Mouse (Mus musculus) splenic B cell, adult 2 months (primary cell): ENCODE measurements around the gene Angptl8.
"Not testable (repeated sequence)": the region's sequence is repeated elsewhere in the genome, so short reads cannot be mapped to it uniquely, and the experiment has no call there.

Source experiments
- DNase-seq: peaks from one replicate; pipeline ENCODE4 v3.0.0-alpha.2; 2011; ENCODE audit warnings: low read depth, low spot score
- H3K27me3 ChIP-seq: 2 replicates; pipeline ENCODE4 v1.6.1; 2012; ENCODE audit warnings: mild to moderate bottlenecking, low read length, moderate library complexity, mixed read lengths; ENCODE audit not compliant: control insufficient read depth, poor library complexity, insufficient read depth, severe bottlenecking
- H3K36me3 ChIP-seq: 2 replicates; pipeline ENCODE4 v1.6.1; 2012; ENCODE audit warnings: mild to moderate bottlenecking, low read length, moderate library complexity, mixed read lengths; ENCODE audit not compliant: control insufficient read depth, poor library complexity, insufficient read depth, severe bottlenecking

Angptl8 gene

DNA sequence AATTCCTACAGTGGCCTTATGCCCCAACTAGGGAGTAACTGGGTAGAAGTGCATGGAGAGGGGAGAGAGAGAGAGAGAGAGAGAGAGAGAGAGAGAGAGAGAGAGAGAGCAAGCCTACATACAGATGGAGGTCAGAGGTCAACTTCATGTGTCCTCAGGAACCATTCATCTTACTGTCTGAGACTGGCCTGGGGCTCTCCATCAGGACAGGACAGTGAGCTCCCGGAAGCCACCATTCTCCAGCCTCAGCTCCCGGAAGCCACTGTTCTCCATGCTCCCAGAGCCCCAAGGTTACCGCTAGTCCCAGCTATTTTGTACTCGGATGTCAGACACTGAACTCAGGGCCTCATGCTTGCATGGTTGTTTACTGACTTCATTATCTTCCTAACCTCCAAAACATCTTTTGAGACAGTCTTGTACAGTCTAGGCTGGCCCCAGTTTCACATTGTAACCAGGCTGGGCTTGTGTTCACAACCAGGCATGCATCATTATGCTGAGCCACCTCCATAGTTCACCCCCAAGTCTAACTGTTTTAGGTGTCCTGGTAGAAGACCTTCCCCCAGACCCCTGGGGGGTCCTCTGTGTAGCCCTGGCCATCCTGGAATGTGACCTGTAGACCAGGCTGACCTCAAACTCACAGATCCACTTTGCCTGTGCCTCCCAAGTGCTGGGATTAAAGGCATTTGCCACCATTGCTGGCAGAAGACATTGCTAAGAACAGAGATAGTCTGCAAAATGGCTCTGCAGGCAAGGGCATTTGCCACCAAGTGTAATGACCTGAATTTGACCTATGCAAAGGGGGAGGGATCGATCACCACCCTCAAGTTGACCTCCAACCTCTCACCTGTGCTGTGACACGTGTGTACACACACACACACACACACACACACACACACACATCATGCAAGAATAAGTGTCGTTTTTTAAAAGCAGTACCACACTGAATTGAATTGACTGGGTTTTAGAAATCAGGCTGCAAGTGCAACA is 14.7 kb downstream of the Angptl8 start:
- no peaks in the 10 kb centered on the region for H3K36me3 ChIP-seq
- no peak for DNase-seq
- H3K27me3 ChIP-seq: no peaks in the 10 kb centered on the region

DNA sequence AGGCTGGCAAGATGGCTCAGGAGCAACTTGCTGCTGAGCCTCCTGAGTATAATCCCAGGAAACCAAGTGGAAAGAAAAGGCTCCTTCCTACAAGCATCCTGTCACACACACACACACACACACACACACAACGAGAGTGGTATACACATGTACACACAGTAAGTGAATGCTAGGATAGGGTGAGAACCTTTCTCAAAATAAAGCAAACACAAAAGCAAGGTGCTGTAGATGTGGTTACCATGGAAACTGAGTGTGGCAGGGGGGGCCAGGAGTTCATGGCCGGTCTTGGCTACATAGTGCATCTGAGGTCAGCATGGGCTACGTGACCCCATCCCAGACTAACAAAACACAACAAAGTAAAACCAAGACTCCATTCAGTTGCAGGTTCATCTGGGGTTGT is 15.8 kb downstream of the Angptl8 start:
- DNase-seq: no peak
- H3K36me3 ChIP-seq: no peaks in the 10 kb centered on the region
- no peaks in the 10 kb centered on the region for H3K27me3 ChIP-seq

DNA sequence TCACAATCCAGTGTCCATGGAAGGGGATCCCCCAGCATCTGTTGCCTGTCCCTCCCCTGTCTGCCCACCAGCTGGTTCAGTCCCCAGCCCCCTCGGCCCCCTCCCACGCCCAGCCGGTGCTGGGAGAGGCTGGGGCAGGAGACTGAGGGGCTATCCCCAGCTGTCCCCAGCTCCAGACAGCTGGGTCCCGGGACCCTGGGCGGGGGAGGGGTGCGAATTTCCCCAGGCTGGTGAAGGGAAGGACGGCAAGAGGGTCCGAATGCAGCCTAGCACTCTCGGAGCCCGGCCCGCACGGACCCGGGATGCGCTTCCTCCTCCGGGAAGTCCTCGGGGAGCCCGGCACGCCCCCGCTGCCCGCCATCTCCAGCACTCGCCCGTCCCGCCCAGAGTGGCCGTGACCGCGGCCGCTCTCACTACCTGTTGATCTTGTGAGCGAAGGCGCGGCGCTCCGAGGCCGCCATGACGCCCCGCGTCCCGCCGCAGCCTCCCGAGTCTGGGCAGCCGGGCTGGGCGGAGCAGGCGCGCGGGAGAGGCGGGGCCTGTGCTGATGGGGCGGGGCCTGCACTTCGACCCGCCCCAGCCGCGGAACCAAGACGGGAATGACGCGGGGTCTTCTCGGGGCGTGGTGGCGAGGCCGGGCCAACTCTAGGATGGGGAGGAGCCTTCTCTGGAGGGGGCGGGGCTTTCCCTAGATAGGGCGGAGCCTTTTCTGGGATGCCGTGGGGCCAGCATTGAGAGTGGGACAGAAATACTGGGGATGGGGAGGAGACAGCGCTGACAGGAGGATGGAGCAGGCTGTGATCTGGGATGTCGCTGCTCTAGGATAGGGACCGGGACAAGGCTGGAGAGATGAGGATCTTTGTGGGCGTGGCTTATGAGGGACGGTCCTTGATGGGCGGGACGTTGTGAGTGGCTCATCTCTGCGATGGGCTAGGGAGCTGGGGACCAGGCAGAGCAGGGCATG is 17.1 kb downstream of the Angptl8 start, which contains the start of gene Dock6:
Dock6 (minus strand) TSS at position 508 of the 964 bp plus-strand sequence.
- H3K36me3 ChIP-seq: no peaks in the 10 kb centered on the region
- DNase-seq: peak; percentile 82

DNA sequence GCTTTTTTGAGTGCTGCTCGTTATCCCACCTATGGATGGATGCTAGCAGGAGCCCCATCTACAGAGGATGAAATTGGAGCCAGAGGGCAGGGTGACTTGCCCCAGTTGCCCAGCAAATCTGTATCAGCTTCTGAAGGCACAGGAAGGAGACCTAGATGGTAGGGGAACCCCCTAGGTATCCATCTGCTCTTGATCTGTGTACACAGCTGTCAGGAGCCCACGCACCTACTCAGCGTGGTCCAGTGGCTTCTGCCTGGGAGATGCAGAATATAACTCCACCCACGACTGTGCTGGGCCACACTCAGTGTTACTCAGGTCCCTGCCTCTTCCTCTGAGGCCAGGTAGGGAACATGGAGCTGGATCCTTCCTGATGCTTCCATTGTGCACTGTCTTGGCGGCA is 18.7 kb downstream of the Angptl8 start:
- DNase-seq: no peak
- no peaks in the 10 kb centered on the region for H3K27me3 ChIP-seq
- no peaks in the 10 kb centered on the region for H3K36me3 ChIP-seq

More for the DNA sequence above, 17.1 kb downstream of the Angptl8 start, which contains the start of gene Dock6:
- no peaks in the 10 kb centered on the region for H3K27me3 ChIP-seq

DNA sequence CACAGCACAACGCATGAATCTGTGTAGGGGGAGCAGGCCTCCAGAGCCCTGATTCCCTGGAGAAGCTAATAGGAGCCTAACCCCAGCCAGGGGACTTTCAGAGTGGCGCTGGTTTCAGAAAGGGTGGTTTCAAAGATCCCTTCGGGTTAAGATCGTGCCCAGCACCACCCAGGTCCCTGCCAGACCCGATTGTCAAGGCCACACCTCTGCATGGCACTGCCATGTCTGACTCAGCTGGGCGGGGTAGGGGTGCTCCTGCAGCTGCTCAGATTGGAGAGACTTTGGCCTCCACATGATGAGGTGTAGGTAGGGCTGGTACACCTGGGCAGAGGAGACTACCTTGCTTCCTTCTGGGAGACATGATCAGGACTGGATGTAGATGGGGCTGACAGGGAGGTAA is 19.6 kb downstream of the Angptl8 start:
- no peaks in the 10 kb centered on the region for H3K27me3 ChIP-seq
- H3K36me3 ChIP-seq: no peaks in the 10 kb centered on the region
- DNase-seq: no peak

DNA sequence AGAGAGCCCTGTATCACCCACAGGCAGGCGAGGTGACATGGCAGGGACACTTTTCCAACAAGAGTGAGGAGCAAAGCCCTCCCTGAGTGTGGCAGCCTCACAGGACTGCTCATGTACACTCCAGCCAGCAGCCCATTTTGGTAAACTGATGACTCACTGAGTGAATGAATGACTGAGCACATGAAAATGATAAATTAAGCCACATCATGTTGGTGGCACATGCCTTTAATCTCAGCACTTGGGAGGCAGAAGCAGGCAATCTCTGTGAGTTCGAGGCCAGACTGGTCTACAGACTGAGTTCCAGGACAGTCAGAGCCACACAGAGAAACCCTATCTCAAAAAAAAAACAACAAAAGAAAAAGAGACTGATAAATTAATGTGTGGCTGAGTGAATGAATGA is 22.2 kb downstream of the Angptl8 start:
- DNase-seq: no peak
- no peaks in the 10 kb centered on the region for H3K36me3 ChIP-seq
- H3K27me3 ChIP-seq: no peaks in the 10 kb centered on the region

DNA sequence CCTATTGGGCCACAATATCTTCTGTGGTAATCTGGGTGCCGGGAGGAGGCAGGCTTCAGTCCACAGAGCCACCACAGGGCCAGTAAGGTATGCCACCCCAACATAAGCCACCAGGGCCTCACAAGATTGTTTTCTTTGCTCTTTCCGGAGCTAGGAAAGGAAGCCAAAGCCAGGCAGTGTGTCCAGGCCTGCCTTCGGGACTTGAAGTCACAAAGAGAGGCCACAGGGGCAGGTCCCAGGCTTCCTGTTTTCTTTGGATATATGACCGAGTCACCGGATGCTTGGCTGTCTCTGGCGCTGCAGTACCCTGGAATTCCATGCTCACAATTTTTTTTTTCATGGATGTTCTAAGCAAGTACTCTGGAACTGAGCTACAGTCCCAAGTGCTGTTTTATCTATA is 22.8 kb downstream of the Angptl8 start:
- no peaks in the 10 kb centered on the region for H3K27me3 ChIP-seq
- no peak for DNase-seq
- H3K36me3 ChIP-seq: no peaks in the 10 kb centered on the region

DNA sequence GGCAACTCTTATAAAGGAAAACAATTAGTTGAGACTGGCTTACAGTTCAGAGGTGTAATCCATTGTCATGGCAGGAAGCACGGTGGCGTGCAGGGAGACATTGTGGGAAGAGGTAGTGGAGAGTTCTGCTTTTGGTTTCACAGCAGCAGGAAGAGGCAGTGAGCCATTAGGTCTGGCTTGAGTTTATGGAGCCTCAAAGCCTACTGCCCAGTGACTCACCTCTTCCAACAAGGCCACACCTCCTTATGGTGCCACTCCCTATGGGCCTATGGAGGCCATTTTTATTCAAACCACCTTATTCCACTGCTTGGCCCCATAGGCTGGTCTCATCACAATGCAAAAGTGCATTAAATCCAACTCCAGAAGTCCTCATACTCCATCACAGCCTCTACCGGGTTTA is 24.3 kb downstream of the Angptl8 start:
- no peak for DNase-seq
- H3K27me3 ChIP-seq: no peaks in the 10 kb centered on the region
- no peaks in the 10 kb centered on the region for H3K36me3 ChIP-seq

DNA sequence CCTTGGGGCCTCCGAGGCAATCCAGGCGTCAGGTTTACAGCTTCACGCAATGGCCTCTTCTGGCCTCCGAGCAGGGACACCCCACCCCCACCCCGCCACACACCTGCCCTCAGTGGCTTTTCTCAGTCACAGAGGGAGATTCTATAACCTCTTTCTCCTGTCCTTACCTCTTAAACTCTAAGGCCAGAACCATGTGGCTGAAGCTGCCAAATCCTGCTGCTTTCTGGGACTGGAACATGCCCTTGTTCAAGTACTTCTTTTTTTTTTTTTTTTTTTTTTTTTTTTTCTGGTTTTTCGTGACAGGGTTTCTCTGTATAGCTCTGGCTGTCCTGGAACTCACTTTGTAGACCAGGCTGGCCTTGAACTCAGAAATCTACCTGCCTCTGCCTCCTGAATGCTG is 25.0 kb downstream of the Angptl8 start:
- not testable (repeated sequence) for H3K27me3 ChIP-seq, H3K36me3 ChIP-seq, DNase-seq

DNA sequence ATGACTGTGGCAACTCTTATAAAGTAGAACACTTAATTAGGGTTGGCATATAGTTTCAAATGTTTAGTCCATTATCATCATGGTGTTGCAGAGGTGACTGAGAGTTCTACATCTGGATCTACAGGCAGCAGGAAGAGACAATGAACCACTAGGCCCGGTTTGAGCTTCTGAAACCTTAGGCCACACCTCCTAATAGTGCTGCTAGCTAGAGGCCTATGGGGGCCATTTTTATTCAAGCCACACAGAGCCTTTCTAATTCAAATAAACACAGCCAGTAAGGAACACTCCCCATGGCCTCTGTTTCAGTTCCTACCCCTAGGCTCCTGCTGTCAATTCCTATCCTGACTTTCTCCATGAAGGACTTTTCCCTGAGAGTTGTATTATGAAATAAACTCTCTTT is 26.9 kb downstream of the Angptl8 start:
- DNase-seq: no peak
- no peaks in the 10 kb centered on the region for H3K27me3 ChIP-seq
- no peaks in the 10 kb centered on the region for H3K36me3 ChIP-seq

DNA sequence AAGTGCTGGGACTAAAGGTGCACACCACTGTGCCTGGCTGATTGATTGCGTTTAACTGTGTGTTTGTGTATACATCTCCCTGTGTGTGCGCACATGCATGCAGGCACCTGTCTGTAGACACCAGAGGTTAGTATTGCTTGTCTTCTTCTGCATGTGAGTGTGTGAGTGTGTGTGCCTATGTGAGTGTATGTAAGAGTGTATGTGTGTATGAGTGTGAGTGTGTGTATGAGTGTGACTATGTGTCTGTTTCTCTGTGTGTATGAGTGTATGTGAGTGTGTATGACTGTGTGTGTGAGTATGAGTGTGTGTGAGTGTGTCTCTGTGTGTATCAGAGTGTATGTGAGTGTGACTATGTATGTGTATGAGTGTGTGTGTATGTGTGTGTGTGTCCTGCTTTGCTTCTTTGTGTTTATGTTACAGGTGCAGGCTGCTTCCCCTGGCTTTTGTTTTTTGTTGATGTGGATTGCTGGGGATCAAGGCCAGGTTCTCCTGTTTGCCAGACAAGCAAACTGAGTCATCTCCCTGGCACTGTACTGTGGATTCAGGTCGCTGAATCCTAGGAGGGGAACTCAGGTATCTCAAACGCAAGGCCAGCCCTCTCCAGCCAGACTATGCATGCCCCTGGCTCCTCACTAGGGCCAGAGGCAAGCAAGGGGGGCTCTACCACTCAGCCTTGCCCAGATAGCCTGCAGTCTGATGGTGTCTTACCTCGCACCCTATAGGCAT is 30.5 kb downstream of the Angptl8 start:
- Histone ChIP-seq H3K36me3 (no peaks in the 10 kb centered on the region), H3K27me3 (no peaks in the 10 kb centered on the region)
- DNase-seq: no peak

DNA sequence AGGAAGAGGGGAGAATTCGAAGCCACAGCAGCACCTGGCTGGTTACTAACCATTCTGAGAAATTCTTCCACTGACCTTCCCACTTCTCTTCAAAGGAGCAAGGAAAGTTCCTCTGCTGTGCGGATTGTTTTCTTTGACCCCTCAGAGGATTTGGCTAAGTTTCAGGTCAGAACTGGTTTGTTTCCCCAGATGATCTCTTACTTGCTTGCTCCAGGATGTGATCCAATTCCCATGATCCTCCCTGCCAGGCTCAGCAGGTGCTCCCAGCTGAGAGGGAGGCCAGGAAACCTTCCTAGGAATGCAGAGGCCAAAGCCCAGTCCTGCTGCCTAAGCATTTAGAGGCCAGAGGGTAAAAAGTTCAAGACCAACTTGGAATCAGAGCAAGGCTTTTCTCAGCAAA is 31.3 kb downstream of the Angptl8 start:
- Histone ChIP-seq H3K36me3 (no peaks in the 10 kb centered on the region), H3K27me3 (no peaks in the 10 kb centered on the region)
- no peak for DNase-seq

DNA sequence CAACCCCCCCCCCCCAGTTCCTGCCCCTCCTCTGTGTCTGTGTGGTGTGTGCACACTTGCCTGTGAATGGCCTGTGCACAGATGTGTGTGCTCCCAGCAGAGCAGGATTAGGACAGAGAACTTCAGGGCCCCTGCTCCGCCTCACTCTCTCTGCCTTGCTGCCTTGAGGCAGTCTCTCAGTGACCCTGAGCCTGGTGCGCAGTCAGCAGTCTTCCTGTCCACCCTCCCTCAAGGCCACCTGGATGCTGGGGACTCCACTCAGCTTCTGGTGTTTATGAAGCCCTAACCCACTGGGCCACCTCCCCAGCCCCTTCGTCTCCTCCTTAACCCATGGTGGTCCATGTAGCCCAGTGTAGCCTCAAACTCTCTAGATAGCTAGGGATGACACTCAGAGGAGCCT is 32.4 kb downstream of the Angptl8 start:
- DNase-seq: no peak
- no peaks in the 10 kb centered on the region for H3K36me3 ChIP-seq
- no peaks in the 10 kb centered on the region for H3K27me3 ChIP-seq

DNA sequence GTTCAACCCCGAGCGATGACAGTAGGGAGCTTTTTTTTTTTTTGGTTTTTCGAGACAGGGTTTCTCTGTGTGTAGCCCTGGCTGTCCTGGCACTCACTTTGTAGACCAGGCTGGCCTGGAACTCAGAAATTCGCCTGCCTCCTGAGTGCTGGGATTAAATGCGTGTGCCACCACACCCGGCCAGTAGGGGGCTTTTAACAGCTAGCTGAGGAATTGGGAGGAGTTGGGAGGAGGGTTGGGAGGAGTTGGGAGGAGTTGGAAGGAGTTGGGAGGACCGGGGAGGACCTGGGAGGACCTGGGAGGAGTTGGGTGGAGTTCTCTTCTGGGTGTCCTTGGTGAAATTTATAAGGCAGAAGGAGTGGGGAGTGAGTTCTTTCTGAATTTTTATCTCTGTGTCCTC is 34.0 kb downstream of the Angptl8 start:
- not testable (repeated sequence) for DNase-seq

More for the DNA sequence above, 34.0 kb downstream of the Angptl8 start:
- not testable (repeated sequence) for H3K27me3 ChIP-seq, H3K36me3 ChIP-seq
